Mouse (Mus musculus) liver, embryonic 14.5 days (tissue): ENCODE data around the gene Ppil1.

ENCODE experiments used
- CTCF ChIP-seq: IDR thresholded peaks from 2 replicates; pipeline ENCODE4 v1.5.1; 2016; ENCODE audit warnings: antibody characterized with exemption, low read depth, control low read depth
- EP300 ChIP-seq: IDR thresholded peaks from 2 replicates; pipeline ENCODE4 v1.6.1; 2016; ENCODE audit warnings: antibody characterized with exemption, low read depth

DNA sequence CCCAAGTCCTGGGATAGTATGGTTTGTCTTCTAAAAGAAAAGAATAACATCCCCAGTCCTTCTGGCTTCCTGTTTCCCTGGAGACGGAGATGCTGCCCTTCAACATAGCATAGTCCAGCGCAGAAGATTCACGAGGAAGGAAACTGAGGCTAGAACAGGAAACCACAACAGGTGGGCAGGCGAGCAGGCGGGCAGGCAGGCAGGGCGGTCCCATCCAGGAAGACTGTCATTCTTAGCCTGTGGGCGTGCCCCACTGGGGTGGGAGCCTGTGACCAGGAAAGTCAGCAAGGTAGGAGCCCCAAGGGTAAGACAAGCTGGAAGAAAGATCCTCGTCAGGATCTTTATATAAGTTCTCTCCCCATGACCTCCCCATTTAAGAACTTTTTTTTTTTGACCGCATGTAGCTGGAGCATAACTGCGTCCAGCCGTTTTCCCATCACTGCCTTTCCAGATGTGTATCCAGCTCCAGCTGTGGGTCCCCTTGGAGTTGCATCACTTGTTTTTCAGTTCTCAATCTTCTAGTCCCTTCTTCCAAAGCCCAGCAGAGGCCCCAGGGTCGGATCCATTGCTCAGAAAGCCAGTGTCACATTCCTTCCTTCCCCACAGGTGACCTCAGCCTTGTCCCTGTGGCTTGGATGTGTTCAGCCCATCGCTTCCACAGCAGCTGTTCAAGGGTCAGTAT lies 40.5 kb upstream of the Ppil1 start:
- TF ChIP-seq CTCF (no peak), EP300 (no peak)
